Mouse (Mus musculus) heart, embryonic 14.5 days (tissue): Measurements from ENCODE around the gene Il1r1. TPM values are rescaled to one million over a fixed set of nuclear protein-coding genes. Genes with fewer than 3 reads are reported as not detected.

Experiments used
- ATAC-seq: fragments of 200-750 bp; cut with Nextera tagmentation; 2 replicates; pipeline ENCODE4 v1.8.0; 2017; ENCODE audit warnings: low read depth, moderate TSS enrichment; ENCODE audit not compliant: insufficient number of reproducible peaks, insufficient read depth, low FRiP score
- H3K27ac ChIP-seq, 2 experiments: fragments of 200-500 bp in 1 of 2; fragments of 300-500 bp in 1 of 2; sonication (generic) in 1 of 2; replicated peaks in 1 of 2; 2 replicates each; pipeline ENCODE4 v1.5.1; 2012 to 2014; ENCODE audit warnings: low read depth in 2 of 2, low read length in 2 of 2, control low read depth in 1 of 2, mild to moderate bottlenecking in 1 of 2, mixed read lengths in 1 of 2; ENCODE audit not compliant: control insufficient read depth in 1 of 2, insufficient read depth in 1 of 2
- H3K27me3 ChIP-seq: fragments of 300-500 bp; sonication (generic); 2 replicates; pipeline ENCODE4 v1.6.1; 2014; ENCODE audit warnings: mild to moderate bottlenecking, low read length, control low read depth; ENCODE audit not compliant: control insufficient read depth, insufficient read depth
- H3K36me3 ChIP-seq: fragments of 300-500 bp; sonication (generic); 2 replicates; pipeline ENCODE4 v1.6.1; 2014; ENCODE audit warnings: mild to moderate bottlenecking, control low read depth, low read length, mixed read lengths; ENCODE audit not compliant: control insufficient read depth, insufficient read depth
- H3K4me1 ChIP-seq, 2 experiments: fragments of 200-500 bp in 1 of 2; fragments of 300-500 bp in 1 of 2; sonication (generic) in 1 of 2; 2 replicates each; pipeline ENCODE4 v1.6.1; 2012 to 2014; ENCODE audit warnings: low read length in 2 of 2, control low read depth in 1 of 2, mixed read lengths in 1 of 2; ENCODE audit not compliant: control insufficient read depth in 2 of 2, insufficient read depth in 2 of 2
- H3K4me2 ChIP-seq: fragments of 300-500 bp; sonication (generic); 2 replicates; pipeline ENCODE4 v1.6.1; 2014; ENCODE audit warnings: mild to moderate bottlenecking, low read length
- H3K4me3 ChIP-seq, 2 experiments: fragments of 200-500 bp in 1 of 2; fragments of 300-500 bp in 1 of 2; sonication (generic) in 1 of 2; 2 replicates each; pipeline ENCODE4 v1.5.1; 2012 to 2014; ENCODE audit warnings: low read length in 2 of 2, mild to moderate bottlenecking in 2 of 2, control low read depth in 1 of 2, low read depth in 1 of 2, moderate library complexity in 1 of 2; ENCODE audit not compliant: control insufficient read depth in 1 of 2, insufficient read depth in 1 of 2
- H3K9ac ChIP-seq: fragments of 300-500 bp; sonication (generic); 2 replicates; pipeline ENCODE4 v1.6.1; 2014; ENCODE audit warnings: mild to moderate bottlenecking, low read length
- H3K9me3 ChIP-seq: fragments of 300-500 bp; sonication (generic); 2 replicates; pipeline ENCODE4 v1.6.1; 2016; ENCODE audit warnings: low read length, control low read depth; ENCODE audit not compliant: control insufficient read depth
- WGBS: fragments of 180-500 bp; shearing (Covaris S2); extraction: QIAGEN DNeasy Blood & Tissue Kit; methylation state at CpG from one replicate; pipeline ENCODE4 v1.1.7; 2014; 5-methylcytosine and 5-hydroxymethylcytosine counted together
- polyA plus RNA-seq: library from polyadenylated mRNA; unstranded; fragments of >200 nt; fragmentation: Nextera tagmentation; extraction: Ambion mirVana; gene quantifications from 2 replicates; pipeline ENCODE4 v1.2.1, GENCODE M21; 2014

Il1r1 gene
- polyA plus RNA-seq, 1 experiment from 2014 or later = 8.4 TPM

GRCm38 (mm10) chr1:40229771-40230280, 4.9 kb downstream of the Il1r1 start:
- H3K4me3 ChIP-seq = no peak overlapping the region
- H3K9me3 ChIP-seq = no peaks in the 10 kb centered on the region
- 90% methylated on average over 3 of the region's 3 CpGs for WGBS
- ATAC-seq = no peak
- no peaks in the 10 kb centered on the region for H3K36me3 ChIP-seq
- H3K4me1 ChIP-seq = peaks cover 10 to 25% of the 10 kb centered on the region in 2 experiments
- H3K4me2 ChIP-seq = no peak overlapping the region
- no peak overlapping the region for H3K27ac ChIP-seq
- no peaks in the 10 kb centered on the region for H3K27me3 ChIP-seq
- no peak overlapping the region for H3K9ac ChIP-seq

GRCm38 (mm10) chr1:40230336-40230735, 5.5 kb downstream of the Il1r1 start:
- no peaks in the 10 kb centered on the region for H3K27me3 ChIP-seq
- 75% methylated on average over 7 of the region's 7 CpGs for WGBS
- H3K27ac ChIP-seq = no peak overlapping the region
- no peak overlapping the region for H3K9ac ChIP-seq
- no peaks in the 10 kb centered on the region for H3K36me3 ChIP-seq
- no peak overlapping the region for H3K4me2 ChIP-seq
- ATAC-seq = no peak
- no peak overlapping the region for H3K4me3 ChIP-seq
- H3K9me3 ChIP-seq = no peaks in the 10 kb centered on the region
- peaks cover 10 to 20% of the 10 kb centered on the region in 2 experiments; a peak in 3 of 4 replicates for H3K4me1 ChIP-seq

GRCm38 (mm10) chr1:40231116-40231515, 6.2 kb downstream of the Il1r1 start:
- no peaks in the 10 kb centered on the region for H3K27me3 ChIP-seq
- H3K4me2 ChIP-seq = no peak overlapping the region
- peaks cover 10 to 15% of the 10 kb centered on the region in 2 experiments; a peak in 3 of 4 replicates for H3K4me1 ChIP-seq
- H3K9ac ChIP-seq = no peak overlapping the region
- no peak overlapping the region for H3K4me3 ChIP-seq
- no peak for ATAC-seq
- no peaks in the 10 kb centered on the region for H3K36me3 ChIP-seq
- no peak overlapping the region for H3K27ac ChIP-seq
- WGBS = 84% methylated on average over 3 of the region's 3 CpGs
- no peaks in the 10 kb centered on the region for H3K9me3 ChIP-seq

- no peaks in the 10 kb centered on the region for H3K27me3 ChIP-seq
- no peaks in the 10 kb centered on the region for H3K9me3 ChIP-seq
- peak; percentile 79 for ATAC-seq
- H3K36me3 ChIP-seq = no peaks in the 10 kb centered on the region
- peak overlapping the region; percentile 63 to 70 for H3K27ac ChIP-seq
- H3K4me1 ChIP-seq = peaks cover 10 to 15% of the 10 kb centered on the region in 2 experiments; a peak in 3 of 4 replicates
- no peak overlapping the region for H3K4me2 ChIP-seq
- H3K4me3 ChIP-seq = no peak overlapping the region
- 35% methylated on average over 7 of the region's 7 CpGs for WGBS
- no peak overlapping the region for H3K9ac ChIP-seq
Measured at GRCm38 (mm10) chr1:40233217-40233616, 8.3 kb downstream of the Il1r1 start.

- Histone ChIP-seq H3K4me3 (no peak overlapping the region), H3K4me2 (no peak overlapping the region), H3K9ac (no peak overlapping the region), H3K4me1 (peaks cover 10 to 15% of the 10 kb centered on the region in 2 experiments; a peak in 3 of 4 replicates), H3K27ac (peak overlapping the region in 1 of 2 experiments; percentile 70; a peak in 2 of 4 replicates), H3K27me3 (no peaks in the 10 kb centered on the region), H3K9me3 (no peaks in the 10 kb centered on the region), H3K36me3 (no peaks in the 10 kb centered on the region)
- ATAC-seq = no peak
- WGBS = 64% methylated on average over 3 of the region's 3 CpGs
Measured at GRCm38 (mm10) chr1:40233621-40234020, 8.7 kb downstream of the Il1r1 start.

- no peak overlapping the region for H3K9ac ChIP-seq
- no peak overlapping the region for H3K4me2 ChIP-seq
- H3K27me3 ChIP-seq = no peaks in the 10 kb centered on the region
- 83% methylated on average over 5 of the region's 5 CpGs for WGBS
- H3K4me1 ChIP-seq = peaks cover 10 to 13% of the 10 kb centered on the region in 2 experiments; a peak in 3 of 4 replicates
- no peaks in the 10 kb centered on the region for H3K36me3 ChIP-seq
- H3K4me3 ChIP-seq = no peak overlapping the region
- no peaks in the 10 kb centered on the region for H3K9me3 ChIP-seq
- H3K27ac ChIP-seq = no peak overlapping the region
- no peak for ATAC-seq
Measured at GRCm38 (mm10) chr1:40235597-40236249, 10.8 kb downstream of the Il1r1 start.

GRCm38 (mm10) chr1:40236694-40237093, 11.8 kb downstream of the Il1r1 start:
- WGBS = 72% methylated on average over 6 of the region's 6 CpGs
- ATAC-seq = no peak
- H3K4me1 ChIP-seq = peaks cover 10 to 13% of the 10 kb centered on the region in 2 experiments; a peak in 3 of 4 replicates
- H3K9ac ChIP-seq = no peak overlapping the region
- no peaks in the 10 kb centered on the region for H3K9me3 ChIP-seq
- H3K4me3 ChIP-seq = no peak overlapping the region
- no peak overlapping the region for H3K27ac ChIP-seq
- H3K36me3 ChIP-seq = no peaks in the 10 kb centered on the region
- H3K27me3 ChIP-seq = no peaks in the 10 kb centered on the region
- H3K4me2 ChIP-seq = no peak overlapping the region
